Mouse (Mus musculus) embryonic stem cell, embryonic (primary cell): ENCODE measurements around the gene Zfp763.
"Not testable (repeated sequence)": the region's sequence is repeated elsewhere in the genome, so short reads cannot be mapped to it uniquely, and the experiment has no call there.

Experiments
- CTCF ChIA-PET, 4 experiments: fragments of 300-600 bp in 2 of 4; fragments of 350-600 bp in 2 of 4; sonication (Branson Sonifier 250); formaldehyde crosslinking; loops; one replicate each; lab custom pipeline; 2022; ENCODE audit warnings: inconsistent platforms in 2 of 4; lab: Charles Lee
- POLR2A ChIA-PET, 4 experiments: fragments of 300-600 bp in 2 of 4; fragments of 350-600 bp in 2 of 4; sonication (Branson Sonifier 250); formaldehyde crosslinking; loops; one replicate each; lab custom pipeline; 2022; ENCODE audit warnings: antibody characterized with exemption in 4 of 4, inconsistent platforms in 1 of 4; lab: Charles Lee

The Zfp763 gene

DNA sequence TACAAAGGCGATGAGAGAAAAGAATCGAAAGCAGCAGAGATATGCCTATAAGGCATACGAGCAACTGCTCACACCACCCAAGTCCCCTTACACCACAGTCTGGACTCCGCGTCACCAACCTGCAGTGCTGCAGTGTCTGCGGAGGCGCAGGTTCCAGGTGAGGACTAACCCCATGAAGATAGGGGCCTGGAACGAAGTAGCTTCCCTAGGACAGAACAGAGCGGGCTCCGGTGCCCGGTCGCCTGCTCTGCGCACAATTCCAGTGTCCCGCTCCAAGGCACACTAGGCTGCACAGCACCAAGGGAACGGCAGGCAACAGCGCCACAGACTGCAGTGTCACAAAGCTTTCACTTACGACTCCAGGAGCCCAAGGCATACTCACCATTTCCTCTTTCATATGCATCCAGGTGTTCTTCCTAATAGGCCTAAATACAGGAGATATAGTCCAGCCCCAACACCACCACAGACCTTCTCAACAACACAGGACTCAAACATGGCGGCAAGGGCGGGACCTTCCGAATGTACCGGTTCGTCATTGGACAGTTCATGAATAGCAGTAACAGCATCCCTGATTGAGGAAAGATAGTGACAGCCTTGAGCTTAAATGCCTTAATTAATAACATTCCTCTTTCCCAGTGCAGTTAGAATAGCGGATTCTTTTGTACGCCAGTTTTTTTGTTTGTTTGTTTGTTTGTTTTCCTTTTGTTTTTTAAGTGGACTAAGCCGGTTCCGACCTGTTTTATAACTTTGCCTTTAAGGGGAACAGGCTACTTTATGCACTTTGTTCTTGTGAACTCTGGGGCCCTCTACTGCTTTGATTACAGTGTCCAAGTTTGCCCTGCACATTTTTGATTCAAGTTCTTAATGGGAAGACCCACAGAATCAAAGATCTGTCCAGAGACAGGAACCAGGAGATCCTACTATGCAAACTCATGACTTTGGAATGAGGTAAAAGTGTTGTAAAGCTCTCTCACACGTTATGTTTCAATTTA lies at the start of gene Zfp763:
Gene Zfp763, minus strand, starts transcription at position 503 of the 992 bp plus-strand sequence.
- ChIA-PET POLR2A (interaction anchor here in 3 of 4 experiments (0.6 to 3.4 kb wide), 30 partner anchors 12 to 795 kb away, joined by 3 to 10 read pairs (median 3); partner anchors contain the start of genes Zfp563 (in 2 of the 3), Zfp952 (in 2 of the 3), Cyp4f13 (in 1 of the 3) and Cyp4f17 (in 1 of the 3)), CTCF (interaction anchor here in 3 of 4 experiments (0.5 to 1.0 kb wide), 7 partner anchors 9 to 1135 kb away, joined by 3 to 4 read pairs (median 3); partner anchors contain the start of gene Zfp563 (in 1 of the 3))

DNA sequence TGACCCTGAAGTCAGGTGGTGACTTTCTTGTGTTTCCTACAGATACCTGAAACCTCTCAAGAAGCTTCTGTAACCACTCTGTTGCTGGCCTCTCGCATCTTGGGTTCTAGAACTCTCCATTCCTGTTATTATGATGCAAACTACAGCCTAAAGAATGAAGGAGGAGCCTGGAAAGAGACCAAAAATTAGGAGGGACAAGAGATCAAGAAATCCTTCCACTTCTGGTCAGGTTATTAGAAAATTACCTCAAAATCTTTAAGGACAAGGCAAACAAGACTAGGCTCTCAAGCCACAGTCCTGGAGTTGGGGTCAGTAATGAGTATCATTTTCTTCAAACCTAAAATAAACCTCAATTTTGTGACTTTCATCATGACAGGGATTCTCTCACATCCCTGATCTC lies 34.8 kb upstream of the Zfp763 start, which contains the start of gene 4921501E09Rik:
Gene 4921501E09Rik, minus strand, starts transcription at position 101 of the 400 bp plus-strand sequence.
- POLR2A ChIA-PET = no interaction called here
- CTCF ChIA-PET = no interaction called here

GRCm38 (mm10) chr17:33063001-33063400 lies 29.8 kb upstream of the Zfp763 start:
- ChIA-PET CTCF (interaction anchor here in 3 of 4 experiments (0.6 to 0.8 kb wide), 3 partner anchors 70 to 790 kb away, joined by 3 to 5 read pairs (median 3); partner anchors contain the start of gene Zfp952 (in 1 of the 3)), POLR2A (interaction anchor here in 3 of 4 experiments (1.0 to 1.8 kb wide), 6 partner anchors 26 to 76 kb away, joined by 3 to 9 read pairs (median 6); partner anchors contain the start of genes Zfp763 (in 2 of the 3), Morc2b (in 1 of the 3) and Zfp563 (in 1 of the 3))

- ChIA-PET POLR2A (no interaction called here), CTCF (interaction anchor here in 1 of 4 experiments (0.6 kb wide), 1 partner anchor 724 kb away, joined by 4 read pairs; no protein-coding TSS in a partner anchor)
Observed at GRCm38 (mm10) chr17:33058791-33059190, 25.6 kb upstream of the Zfp763 start.

DNA sequence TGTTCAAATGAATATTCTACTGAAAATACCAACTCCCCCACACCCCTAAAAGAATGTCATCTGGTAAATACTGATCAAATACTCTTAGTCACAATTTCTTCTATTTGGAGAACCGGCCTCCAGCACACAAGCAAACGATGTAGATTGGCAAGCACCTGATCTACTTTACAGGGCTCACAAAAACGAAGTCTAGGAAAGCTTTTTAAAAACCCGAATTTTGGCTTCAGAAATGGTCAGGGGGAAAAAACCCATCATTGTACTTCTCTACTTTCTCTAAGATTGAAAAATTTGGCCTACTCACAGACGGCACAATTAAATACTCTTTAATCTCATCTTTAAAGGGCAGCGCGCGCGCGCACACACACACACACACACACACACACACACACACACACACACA lies 826 bp downstream of the Zfp763 start:
- POLR2A ChIA-PET = interaction anchor here in 2 of 4 experiments (0.6 to 3.4 kb wide), 7 partner anchors 27 to 506 kb away, joined by 3 to 10 read pairs (median 3); partner anchors contain the start of gene Zfp952 (in 1 of the 2)
- CTCF ChIA-PET = interaction anchor here in 1 of 4 experiments (0.7 kb wide), 1 partner anchor 326 kb away, joined by 10 read pairs; no protein-coding TSS in a partner anchor

- CTCF ChIA-PET = not testable (repeated sequence)
- POLR2A ChIA-PET = interaction anchor here in 1 of 4 experiments (0.5 to 1.4 kb wide), 2 partner anchors 13 to 315 kb away, joined by 3 to 4 read pairs; partner anchors contain the start of gene Zfp763
Observed at GRCm38 (mm10) chr17:33020434-33020833, 12.8 kb downstream of the Zfp763 start.

GRCm38 (mm10) chr17:33008337-33008736 lies 24.9 kb downstream of the Zfp763 start:
- ChIA-PET POLR2A (no interaction called here), CTCF (interaction anchor here in 2 of 4 experiments (0.9 to 1.8 kb wide), 4 partner anchors 15 to 531 kb away, joined by 3 to 4 read pairs (median 3); partner anchors contain the start of genes Zfp952 (in 2 of the 2) and Zfp763 (in 1 of the 2))

- ChIA-PET CTCF (no interaction called here), POLR2A (no interaction called here)
Observed at GRCm38 (mm10) chr17:32998492-32998891, 34.7 kb downstream of the Zfp763 start.

DNA sequence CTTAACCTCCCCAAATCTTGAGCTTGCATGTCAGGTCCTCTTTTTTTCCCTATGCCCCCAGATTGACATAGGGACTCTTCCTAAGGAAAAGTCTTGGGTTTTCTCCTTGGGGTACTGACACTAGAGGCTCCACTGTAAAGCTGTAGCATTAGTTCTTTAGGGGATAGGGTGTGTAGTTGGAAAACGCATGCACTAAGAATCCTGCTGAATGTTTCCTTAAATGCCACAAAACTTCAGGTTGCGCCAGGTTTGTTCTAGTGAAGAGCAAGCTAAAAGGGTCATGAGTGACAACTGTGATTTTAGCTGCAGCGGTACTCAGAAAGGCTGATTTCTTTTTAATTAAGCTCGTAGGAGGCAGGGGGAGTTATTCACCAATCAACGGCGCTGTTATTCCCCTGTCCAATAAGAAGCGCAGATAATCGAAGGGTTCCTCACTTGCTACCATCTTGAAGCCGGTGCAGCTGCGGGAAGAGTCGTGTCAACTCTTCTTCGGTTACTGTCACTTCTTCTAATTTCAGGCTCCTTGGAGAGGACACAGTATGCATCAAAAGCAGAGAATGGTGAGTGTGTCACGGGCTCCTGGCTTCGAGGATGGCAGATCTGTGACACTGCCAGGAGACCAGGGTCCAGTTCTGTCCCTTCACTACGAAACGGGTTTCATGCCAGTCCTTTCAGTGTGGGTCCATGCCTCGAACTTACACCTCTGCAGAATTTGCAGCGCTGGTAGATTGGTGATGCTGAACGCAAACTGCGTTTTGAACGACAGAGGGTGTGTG lies 40.3 kb downstream of the Zfp763 start, which contains the start of gene Zfp952:
Gene Zfp952, plus strand, starts transcription at position 431 of the 776 bp plus-strand sequence.
- CTCF ChIA-PET = interaction anchor here (0.5 to 2.0 kb wide), 32 partner anchors 8 to 693 kb away, joined by 3 to 10 read pairs (median 4); partner anchors contain the start of genes Zfp472 (in 3 of the 4) and Zfp799 (in 1 of the 4)
- POLR2A ChIA-PET = interaction anchor here in 3 of 4 experiments (0.7 to 5.0 kb wide), 35 partner anchors 8 to 693 kb away, joined by 3 to 34 read pairs (median 3); partner anchors contain the start of genes Zfp472 (in 3 of the 3), Cyp4f13 (in 2 of the 3), Zfp563 (in 2 of the 3) and Zfp763 (in 2 of the 3)

GRCm38 (mm10) chr17:32991965-32992698 lies 41.1 kb downstream of the Zfp763 start:
- ChIA-PET CTCF (interaction anchor here (0.6 to 2.0 kb wide), 34 partner anchors 8 to 714 kb away, joined by 3 to 10 read pairs (median 4); partner anchors contain the start of genes Zfp472 (in 3 of the 4) and Zfp799 (in 1 of the 4)), POLR2A (interaction anchor here in 3 of 4 experiments (0.6 to 5.0 kb wide), 35 partner anchors 8 to 693 kb away, joined by 3 to 34 read pairs (median 3); partner anchors contain the start of genes Zfp472 (in 3 of the 3), Zfp563 (in 2 of the 3), Zfp763 (in 2 of the 3) and Zfp799 (in 2 of the 3))

GRCm38 (mm10) chr17:32986301-32986700 lies 46.9 kb downstream of the Zfp763 start:
- CTCF ChIA-PET = interaction anchor here in 1 of 4 experiments (0.5 kb wide), 1 partner anchor 164 kb away, joined by 3 read pairs; no protein-coding TSS in a partner anchor

GRCm38 (mm10) chr17:32981361-32981760 lies 51.8 kb downstream of the Zfp763 start:
- CTCF ChIA-PET = interaction anchor here in 2 of 4 experiments (1.0 to 1.3 kb wide), 2 partner anchors 11 kb away, joined by 3 to 5 read pairs; partner anchors contain the start of gene Zfp952 (in 1 of the 2)
- POLR2A ChIA-PET = interaction anchor here in 3 of 4 experiments (0.6 to 2.0 kb wide), 4 partner anchors 11 to 590 kb away, joined by 4 to 12 read pairs (median 8); partner anchors contain the start of genes Zfp472 (in 2 of the 3) and Zfp952 (in 1 of the 3)

More at GRCm38 (mm10) chr17:32986301-32986700, 46.9 kb downstream of the Zfp763 start:
- POLR2A ChIA-PET = interaction anchor here in 3 of 4 experiments (0.7 to 1.2 kb wide), 5 partner anchors 19 to 109 kb away, joined by 3 to 5 read pairs (median 3); partner anchors contain the start of genes Zfp472 (in 1 of the 3) and Zfp563 (in 1 of the 3)
